Mouse (Mus musculus) heart, embryonic 13.5 days (tissue): ENCODE measurements around the gene Nav2. TPM values are rescaled to one million over a fixed set of nuclear protein-coding genes. Genes with fewer than 3 reads are reported as not detected.

Experiments used
- ATAC-seq: fragments of 200-750 bp; cut with Nextera tagmentation; 2 replicates; pipeline ENCODE4 v1.8.0; 2017; ENCODE audit warnings: moderate TSS enrichment; ENCODE audit not compliant: insufficient number of reproducible peaks, low FRiP score, low TSS enrichment; ENCODE audit errors: extremely low read depth
- H3K27ac ChIP-seq: fragments of 300-500 bp; sonication (generic); replicated peaks from 2 replicates; pipeline ENCODE4 v1.5.1; 2015; ENCODE audit warnings: moderate library complexity, mild to moderate bottlenecking, inconsistent platforms
- H3K27me3 ChIP-seq: fragments of 300-500 bp; sonication (generic); replicated peaks from 2 replicates; pipeline ENCODE4 v1.6.1; 2015; ENCODE audit warnings: mild to moderate bottlenecking, inconsistent platforms
- H3K36me3 ChIP-seq: fragments of 300-500 bp; sonication (generic); 2 replicates; pipeline ENCODE4 v1.6.1; 2015; ENCODE audit warnings: mild to moderate bottlenecking, inconsistent platforms
- H3K4me1 ChIP-seq: fragments of 300-500 bp; sonication (generic); 2 replicates; pipeline ENCODE4 v1.6.1; 2015; ENCODE audit warnings: inconsistent platforms
- H3K4me2 ChIP-seq: fragments of 300-500 bp; sonication (generic); 2 replicates; pipeline ENCODE4 v1.6.1; 2015; ENCODE audit warnings: inconsistent platforms, mild to moderate bottlenecking, moderate library complexity
- H3K4me3 ChIP-seq: fragments of 300-500 bp; sonication (generic); 2 replicates; pipeline ENCODE4 v1.5.1; 2015; ENCODE audit warnings: moderate library complexity, mild to moderate bottlenecking, inconsistent platforms
- H3K9ac ChIP-seq: fragments of 300-500 bp; sonication (generic); 2 replicates; pipeline ENCODE4 v1.6.1; 2015; ENCODE audit warnings: inconsistent platforms, mild to moderate bottlenecking, moderate library complexity
- H3K9me3 ChIP-seq: fragments of 300-500 bp; sonication (generic); 2 replicates; pipeline ENCODE4 v1.6.1; 2016; ENCODE audit warnings: inconsistent platforms
- WGBS: fragments of 180-500 bp; shearing (Covaris S2); methylation state at CpG from one replicate; pipeline ENCODE4 v1.1.7; 2015; ENCODE audit warnings: mixed read lengths; 5-methylcytosine and 5-hydroxymethylcytosine counted together
- polyA plus RNA-seq: library from polyadenylated mRNA; unstranded; fragments of >200 nt; fragmentation: Nextera tagmentation; extraction: Ambion mirVana; gene quantifications from 2 replicates; pipeline ENCODE4 v1.2.1, GENCODE M21; 2015

Nav2 gene
- polyA plus RNA-seq, 1 experiment from 2014 or later: 25.3 TPM

DNA sequence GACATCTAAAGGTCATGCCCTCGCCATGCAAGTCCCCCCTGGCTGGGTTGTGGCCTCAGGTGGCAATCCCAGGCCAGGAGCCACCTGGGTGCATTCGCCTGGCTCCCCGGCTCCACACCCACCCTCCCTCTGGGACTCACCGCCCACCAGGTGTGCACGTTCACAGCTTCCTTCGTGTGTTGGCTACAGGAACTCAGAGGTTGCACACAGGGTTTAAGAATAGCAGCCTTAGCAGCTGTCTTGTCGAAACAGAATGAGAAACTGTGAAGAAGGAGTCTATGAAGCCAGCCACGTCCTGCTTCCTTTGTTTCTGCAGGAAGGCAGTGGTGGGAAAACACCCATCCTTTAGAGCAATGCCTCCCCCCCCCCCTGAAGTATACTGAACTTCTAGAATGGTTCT is 210.5 kb downstream of the Nav2 start:
- WGBS: 69% methylated on average over 8 of the region's 8 CpGs
- ATAC-seq: no peak

DNA sequence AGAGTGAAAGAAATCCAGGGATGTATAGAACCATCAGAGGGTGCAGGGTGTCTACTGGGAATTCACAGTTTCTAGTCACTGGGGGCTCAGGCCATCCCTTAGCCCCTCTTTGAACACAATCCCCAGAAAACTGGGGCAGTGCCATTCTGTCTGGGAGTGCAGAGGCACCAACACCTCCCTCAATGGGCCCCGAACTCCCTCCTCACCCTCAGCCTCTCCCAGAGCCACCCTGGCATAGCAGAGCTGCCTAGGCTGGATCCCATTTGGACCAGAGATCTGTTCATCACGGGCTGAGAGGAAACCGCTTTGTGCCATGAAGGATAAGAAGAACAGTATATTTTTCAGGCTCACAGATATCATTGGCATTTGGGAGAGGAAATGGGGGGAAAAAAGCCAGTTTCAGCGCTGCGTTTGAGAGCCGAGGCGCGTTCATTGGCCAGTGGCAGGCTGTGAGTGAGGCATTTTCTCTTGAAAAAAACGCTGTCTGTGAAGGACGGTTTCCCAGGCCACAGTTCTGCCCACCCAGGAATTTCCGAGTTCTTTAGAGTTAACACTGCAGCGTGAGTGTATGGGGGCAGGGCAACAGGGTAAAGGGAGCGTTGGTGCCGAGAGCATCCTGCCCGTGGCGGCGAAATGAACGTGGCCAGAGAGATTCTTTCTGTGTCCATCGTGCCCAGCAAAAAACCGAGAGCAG is 211.4 kb downstream of the Nav2 start:
- H3K27me3 ChIP-seq: peaks cover 24% of the 10 kb centered on the region
- peak overlapping the region; percentile 66 for H3K4me2 ChIP-seq
- H3K9ac ChIP-seq: peak overlapping the region; percentile 74
- 37% methylated on average over 20 of the region's 20 CpGs for WGBS
- H3K4me3 ChIP-seq: peak overlapping the region; percentile 38
- H3K4me1 ChIP-seq: peaks cover 25% of the 10 kb centered on the region
- no peaks in the 10 kb centered on the region for H3K36me3 ChIP-seq
- H3K27ac ChIP-seq: no peak overlapping the region
- ATAC-seq: no peak
- no peaks in the 10 kb centered on the region for H3K9me3 ChIP-seq

More for the DNA sequence above, 210.5 kb downstream of the Nav2 start:
- Histone ChIP-seq H3K4me2 (no peak overlapping the region), H3K36me3 (no peaks in the 10 kb centered on the region), H3K9me3 (no peaks in the 10 kb centered on the region), H3K27ac (no peak overlapping the region), H3K4me3 (no peak overlapping the region), H3K9ac (no peak overlapping the region), H3K4me1 (peaks cover 25% of the 10 kb centered on the region), H3K27me3 (peaks cover 23% of the 10 kb centered on the region)

DNA sequence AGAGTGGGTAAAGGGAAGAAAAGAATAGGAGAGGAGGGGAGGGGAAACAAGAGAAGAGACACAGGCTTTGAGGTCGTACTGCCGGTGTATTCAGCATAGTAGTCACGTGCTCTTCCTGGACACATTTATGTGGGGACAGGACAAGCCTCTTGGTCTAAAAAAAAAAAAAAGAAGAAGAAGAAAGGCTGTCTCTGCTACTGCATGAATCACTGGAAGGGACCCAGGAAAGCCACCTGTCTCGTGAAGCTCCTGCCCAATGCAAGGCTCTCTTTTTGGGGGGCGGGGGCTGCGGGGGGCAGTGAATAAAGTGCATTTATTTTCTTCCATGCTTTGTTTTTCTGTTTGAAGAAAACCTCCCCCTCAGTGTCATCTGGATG is 212.0 kb downstream of the Nav2 start:
- Histone ChIP-seq H3K4me2 (peak overlapping the region; percentile 66), H3K9ac (peak overlapping the region; percentile 74), H3K36me3 (no peaks in the 10 kb centered on the region), H3K4me1 (peaks cover 25% of the 10 kb centered on the region), H3K27ac (no peak overlapping the region; the same call in 1 of the 2 replicates), H3K27me3 (peaks cover 24% of the 10 kb centered on the region), H3K4me3 (peak overlapping the region; percentile 38), H3K9me3 (no peaks in the 10 kb centered on the region)
- 56% methylated on average over 6 of the region's 6 CpGs for WGBS
- ATAC-seq: no peak

DNA sequence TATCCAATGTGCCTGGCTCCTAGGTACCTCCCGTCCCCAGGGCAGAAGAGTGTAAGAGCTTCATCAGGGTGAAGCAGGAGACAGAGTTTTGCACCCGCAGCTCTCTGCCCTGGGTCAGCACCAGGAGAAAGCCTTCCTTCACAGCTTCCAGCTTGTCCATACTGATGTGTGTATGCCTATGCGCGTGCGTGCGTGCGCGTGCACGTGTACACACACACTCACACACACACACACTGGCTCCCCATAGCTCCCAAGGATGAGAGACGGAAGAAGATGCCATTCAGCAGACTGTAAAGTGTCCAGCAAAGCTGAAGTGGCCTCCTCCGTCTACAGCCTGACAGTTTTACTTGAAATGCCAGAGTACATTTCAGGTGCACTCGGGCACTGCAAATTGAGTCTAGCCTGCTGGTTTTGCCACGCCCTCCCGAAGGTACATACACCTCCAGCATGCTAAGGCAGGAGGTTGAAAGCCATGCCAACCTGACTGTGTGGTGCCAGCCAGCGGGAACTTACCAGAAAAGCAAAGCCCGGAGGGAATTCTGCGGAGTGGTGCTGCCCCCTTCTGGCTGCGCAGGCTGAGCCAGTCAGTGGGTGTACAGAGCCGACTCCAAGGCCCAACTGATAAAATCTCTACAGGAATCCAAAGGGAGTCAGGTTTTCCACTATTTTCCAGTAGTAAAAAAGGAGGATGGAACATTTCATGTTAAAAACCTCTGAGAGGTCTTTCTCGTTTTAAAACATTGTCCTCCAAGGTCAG is 212.6 kb downstream of the Nav2 start:
- no peaks in the 10 kb centered on the region for H3K9me3 ChIP-seq
- no peak overlapping the region; the same call in 1 of the 2 replicates for H3K27ac ChIP-seq
- H3K4me1 ChIP-seq: peaks cover 25% of the 10 kb centered on the region
- no peak overlapping the region for H3K4me3 ChIP-seq
- no peaks in the 10 kb centered on the region for H3K36me3 ChIP-seq
- no peak overlapping the region for H3K9ac ChIP-seq
- H3K4me2 ChIP-seq: peak overlapping the region; percentile 66
- H3K27me3 ChIP-seq: peaks cover 24% of the 10 kb centered on the region
- no peak for ATAC-seq
- 36% methylated on average over 20 of the region's 20 CpGs for WGBS

DNA sequence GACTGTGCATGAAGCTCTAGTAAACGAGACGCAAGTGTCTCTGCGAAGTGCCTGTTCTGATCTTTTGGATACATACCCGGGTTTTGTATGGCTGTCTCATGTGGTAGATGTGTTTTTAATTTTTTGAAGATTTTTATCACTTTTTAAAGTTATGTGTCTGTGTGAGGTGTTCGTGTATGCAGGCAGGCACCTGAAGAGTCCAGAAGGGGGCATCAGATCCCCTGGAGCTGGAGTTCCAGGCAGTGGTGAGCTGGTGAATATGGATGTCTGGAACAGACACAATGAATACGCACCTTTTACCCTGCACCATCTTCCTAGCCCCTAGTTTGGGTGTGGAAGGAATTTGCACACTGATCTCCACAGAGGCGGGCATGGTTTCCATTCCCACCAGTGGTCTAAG is 214.0 kb downstream of the Nav2 start:
- 67% methylated on average over 7 of the region's 7 CpGs for WGBS
- Histone ChIP-seq H3K9ac (no peak overlapping the region), H3K36me3 (no peaks in the 10 kb centered on the region), H3K4me1 (peaks cover 18% of the 10 kb centered on the region), H3K4me3 (no peak overlapping the region), H3K27ac (no peak overlapping the region), H3K9me3 (no peaks in the 10 kb centered on the region), H3K27me3 (peaks cover 24% of the 10 kb centered on the region), H3K4me2 (no peak overlapping the region)
- no peak for ATAC-seq

DNA sequence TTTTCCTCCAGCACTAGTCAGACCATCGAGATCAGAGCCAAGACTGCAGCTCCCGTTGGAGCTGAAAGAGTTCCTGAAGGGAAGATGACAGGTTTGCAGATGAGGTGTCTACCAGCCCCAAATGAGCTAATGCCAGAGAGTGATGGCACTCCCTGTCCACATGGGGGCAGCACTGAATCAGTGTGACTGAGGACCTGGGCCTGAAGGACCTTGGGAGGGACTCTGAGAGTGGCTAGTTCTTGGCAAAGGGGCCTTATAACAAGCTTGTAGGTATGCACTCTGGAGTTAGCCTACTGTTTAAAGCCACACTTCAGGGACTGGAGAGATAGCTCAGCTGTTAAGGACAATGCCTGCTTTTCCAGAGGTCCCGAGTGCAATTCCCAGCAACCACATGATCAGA is 217.0 kb downstream of the Nav2 start:
- 30% methylated on average over 3 of the region's 3 CpGs for WGBS
- Histone ChIP-seq H3K36me3 (no peaks in the 10 kb centered on the region), H3K4me2 (no peak overlapping the region), H3K4me3 (no peak overlapping the region), H3K27me3 (peaks cover 26% of the 10 kb centered on the region), H3K27ac (no peak overlapping the region), H3K9ac (no peak overlapping the region), H3K4me1 (peaks cover 8% of the 10 kb centered on the region), H3K9me3 (no peaks in the 10 kb centered on the region)
- no peak for ATAC-seq

DNA sequence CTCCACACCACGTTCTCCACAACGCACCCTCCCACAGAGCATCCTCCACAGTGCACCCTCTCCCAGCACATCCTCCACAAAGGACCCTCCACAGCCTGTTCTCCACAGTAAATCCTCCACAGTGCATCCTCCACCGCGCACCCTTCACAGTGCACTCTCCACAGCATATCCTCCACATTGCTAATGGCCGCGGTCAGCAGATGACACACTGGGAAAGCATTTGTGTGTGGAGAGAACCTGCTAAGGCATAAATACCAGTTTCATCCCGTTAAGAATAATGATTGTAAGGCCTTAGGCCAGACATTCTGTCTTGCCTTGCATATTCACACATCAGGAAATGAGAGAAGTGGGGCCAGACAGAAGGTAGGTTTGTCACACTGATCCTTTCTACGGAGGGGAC is 219.7 kb downstream of the Nav2 start:
- H3K4me2 ChIP-seq: no peak overlapping the region
- no peaks in the 10 kb centered on the region for H3K9me3 ChIP-seq
- no peak overlapping the region for H3K9ac ChIP-seq
- ATAC-seq: no peak
- H3K4me1 ChIP-seq: peaks cover 6% of the 10 kb centered on the region
- H3K4me3 ChIP-seq: no peak overlapping the region
- WGBS: 82% methylated on average over 8 of the region's 8 CpGs
- H3K36me3 ChIP-seq: no peaks in the 10 kb centered on the region
- peaks cover 35% of the 10 kb centered on the region for H3K27me3 ChIP-seq
- H3K27ac ChIP-seq: no peak overlapping the region

DNA sequence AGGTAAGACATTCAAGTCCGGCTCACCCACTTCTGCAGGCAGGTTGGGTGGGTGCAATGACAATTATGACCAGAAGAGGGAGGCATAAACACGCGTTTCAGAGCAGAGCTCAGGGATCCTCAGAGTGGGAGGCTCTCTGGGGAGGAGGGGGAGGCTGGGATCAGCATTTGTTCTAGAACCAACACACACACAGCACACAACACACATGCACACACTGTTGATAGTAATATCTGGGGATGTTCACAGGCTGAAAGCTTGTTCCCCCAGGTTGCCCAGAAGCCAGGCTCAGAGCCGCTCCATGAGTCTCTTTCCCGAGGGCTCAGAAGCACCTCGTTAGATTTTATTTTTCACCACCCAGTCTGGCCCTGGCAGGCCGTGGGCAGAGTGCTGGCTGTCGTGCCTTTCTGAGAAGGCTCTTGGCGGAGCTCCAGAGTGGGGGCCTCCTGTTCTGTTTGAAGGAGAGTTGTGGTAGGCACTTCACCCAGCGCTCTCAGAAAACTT is 224.4 kb downstream of the Nav2 start:
- no peaks in the 10 kb centered on the region for H3K9me3 ChIP-seq
- peak overlapping the region; percentile 71 for H3K27ac ChIP-seq
- no peaks in the 10 kb centered on the region for H3K36me3 ChIP-seq
- H3K27me3 ChIP-seq: peaks cover 22% of the 10 kb centered on the region
- 0 out of 2 replicates have a peak, but pooled peaks have one; percentile 3 for ATAC-seq
- peak overlapping the region; percentile 63 for H3K9ac ChIP-seq
- H3K4me1 ChIP-seq: peaks cover 11% of the 10 kb centered on the region
- WGBS: 18% methylated on average over 10 of the region's 10 CpGs
- no peak overlapping the region for H3K4me3 ChIP-seq
- H3K4me2 ChIP-seq: peak overlapping the region; percentile 52

DNA sequence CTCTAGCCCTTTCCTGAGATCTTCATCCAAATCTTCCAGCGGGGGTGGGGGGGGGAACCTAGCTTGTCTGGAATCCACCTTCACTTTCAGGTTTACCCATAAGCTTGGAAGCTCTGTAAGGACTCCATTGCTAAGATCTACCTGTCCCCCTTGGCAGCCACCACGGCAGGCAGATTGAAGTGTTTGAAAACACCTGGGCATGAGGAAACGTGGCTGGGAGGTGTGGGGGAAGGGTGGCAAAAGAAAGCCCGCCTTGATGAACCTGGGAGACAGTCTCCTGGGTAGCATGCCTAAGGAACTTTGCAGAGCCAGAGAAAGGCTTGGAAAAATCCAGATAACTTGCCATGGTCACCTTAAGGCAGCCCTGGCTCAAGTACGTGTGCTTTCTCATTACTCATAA is 225.9 kb downstream of the Nav2 start:
- Histone ChIP-seq H3K27ac (no peak overlapping the region), H3K4me1 (peaks cover 11% of the 10 kb centered on the region), H3K36me3 (no peaks in the 10 kb centered on the region), H3K27me3 (peaks cover 19% of the 10 kb centered on the region; the same call in 1 of the 2 replicates), H3K9ac (no peak overlapping the region), H3K4me2 (no peak overlapping the region), H3K9me3 (no peaks in the 10 kb centered on the region), H3K4me3 (no peak overlapping the region)
- WGBS: 78% methylated on average over 5 of the region's 5 CpGs
- ATAC-seq: no peak

DNA sequence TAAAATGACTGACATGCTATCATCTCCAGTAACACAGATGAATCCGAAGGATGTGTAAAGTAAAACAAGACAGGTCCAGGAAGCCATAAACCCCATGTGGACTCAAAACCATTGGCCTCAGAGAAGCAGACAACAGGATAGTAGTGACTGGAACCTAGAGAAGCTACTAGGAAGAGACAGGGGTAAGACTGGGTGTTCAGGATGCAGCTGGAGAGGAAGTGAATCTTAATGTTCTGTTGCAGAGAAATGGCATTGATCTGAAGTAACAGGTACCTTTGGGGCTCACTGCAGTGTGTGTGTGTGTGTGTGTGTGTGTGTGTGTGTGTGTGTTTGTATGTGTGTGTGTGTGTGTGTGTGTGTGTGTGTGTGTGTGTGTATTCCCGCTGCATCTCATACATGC is 231.2 kb downstream of the Nav2 start:
- Histone ChIP-seq H3K27ac (no peak overlapping the region), H3K9me3 (no peaks in the 10 kb centered on the region), H3K36me3 (no peaks in the 10 kb centered on the region), H3K4me1 (peaks cover 1% of the 10 kb centered on the region), H3K9ac (no peak overlapping the region), H3K27me3 (peaks cover 25% of the 10 kb centered on the region), H3K4me2 (no peak overlapping the region), H3K4me3 (no peak overlapping the region)
- WGBS: 87% methylated on average over 2 of the region's 2 CpGs
- ATAC-seq: no peak

DNA sequence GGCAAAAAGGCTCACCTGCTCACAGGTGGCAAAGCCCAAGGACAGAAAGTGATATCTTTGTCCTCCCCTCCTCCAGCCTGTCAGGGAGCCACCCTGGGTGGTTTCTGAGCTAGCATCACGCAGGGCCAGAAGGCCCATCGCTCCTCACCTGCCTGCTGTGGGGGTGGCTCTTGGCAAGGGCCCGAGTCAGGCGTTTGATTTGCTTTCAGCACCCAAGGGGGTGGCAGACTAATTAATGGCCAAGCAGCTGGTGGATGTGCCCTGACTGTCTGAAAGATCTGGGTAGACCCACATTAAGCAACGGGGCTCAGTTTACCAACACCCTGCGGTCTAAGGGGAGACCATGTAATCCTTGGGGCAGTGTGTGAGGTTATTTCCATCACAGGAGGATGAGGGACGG is 235.4 kb downstream of the Nav2 start:
- Histone ChIP-seq H3K4me2 (no peak overlapping the region), H3K27me3 (peaks cover 25% of the 10 kb centered on the region), H3K36me3 (no peaks in the 10 kb centered on the region), H3K27ac (no peak overlapping the region), H3K4me1 (peaks cover 23% of the 10 kb centered on the region), H3K4me3 (no peak overlapping the region), H3K9ac (no peak overlapping the region), H3K9me3 (no peaks in the 10 kb centered on the region)
- 77% methylated on average over 7 of the region's 7 CpGs for WGBS
- no peak for ATAC-seq
